Mouse (Mus musculus) heart, embryonic 10.5 days (tissue): ENCODE measurements around the gene Zdhhc20. TPM values are rescaled to one million over a fixed set of nuclear protein-coding genes. Genes with fewer than 3 reads are reported as not detected.
A peak's percentile ranks its signal among the peaks of the same experiment; 100 is the strongest.
"Not testable (repeated sequence)": the region's sequence is repeated elsewhere in the genome, so short reads cannot be mapped to it uniquely, and the experiment has no call there.

Source experiments
- DNase-seq: peaks from one replicate; pipeline ENCODE4 v3.0.0-alpha.2; 2017; ENCODE audit warnings: low spot score
- H3K27ac ChIP-seq: fragments of 300-500 bp; sonication (generic); 2 replicates; pipeline ENCODE4 v1.5.1; 2016; ENCODE audit warnings: mild to moderate bottlenecking
- H3K27me3 ChIP-seq: fragments of 300-500 bp; sonication (generic); 2 replicates; pipeline ENCODE4 v1.6.1; 2016; ENCODE audit warnings: mild to moderate bottlenecking; ENCODE audit not compliant: poor library complexity, insufficient read depth, severe bottlenecking
- H3K36me3 ChIP-seq: fragments of 300-500 bp; sonication (generic); 2 replicates; pipeline ENCODE4 v1.6.1; 2016; ENCODE audit warnings: mild to moderate bottlenecking, moderate library complexity
- H3K4me1 ChIP-seq: fragments of 300-500 bp; sonication (generic); 2 replicates; pipeline ENCODE4 v1.6.1; 2016; ENCODE audit warnings: mild to moderate bottlenecking
- H3K4me3 ChIP-seq: fragments of 300-500 bp; sonication (generic); 2 replicates; pipeline ENCODE4 v1.5.1; 2016; ENCODE audit warnings: mild to moderate bottlenecking, moderate library complexity
- H3K9me3 ChIP-seq: fragments of 300-500 bp; sonication (generic); 2 replicates; pipeline ENCODE4 v1.6.1; 2016; ENCODE audit warnings: mild to moderate bottlenecking, moderate library complexity
- WGBS: fragments of 180-500 bp; shearing (Covaris S2); methylation state at CpG from one replicate; pipeline ENCODE4 v1.1.7; 2016; 5-methylcytosine and 5-hydroxymethylcytosine counted together
- polyA plus RNA-seq: library from polyadenylated mRNA; unstranded; fragments of >200 nt; fragmentation: Nextera tagmentation; extraction: Ambion mirVana; gene quantifications from 2 replicates; pipeline ENCODE4 v1.2.1, GENCODE M21; 2016

The Zdhhc20 gene
- polyA plus RNA-seq, 1 experiment from 2014 or later = 52.1 TPM

GRCm38 (mm10) chr14:57911316-57911715, 21.2 kb upstream of the Zdhhc20 start:
- DNase-seq = no peak
- H3K4me1 ChIP-seq = no peaks in the 10 kb centered on the region
- WGBS = 74% methylated on average over 4 of the region's 4 CpGs
- H3K27me3 ChIP-seq = no peaks in the 10 kb centered on the region
- H3K4me3 ChIP-seq = no peak overlapping the region
- no peak overlapping the region for H3K27ac ChIP-seq
- peaks cover 14% of the 10 kb centered on the region for H3K36me3 ChIP-seq
- H3K9me3 ChIP-seq = no peaks in the 10 kb centered on the region

GRCm38 (mm10) chr14:57910501-57911068, 20.5 kb upstream of the Zdhhc20 start:
- H3K27ac ChIP-seq = peak overlapping the region; percentile 65; the same call in 1 of the 2 replicates

GRCm38 (mm10) chr14:57909297-57909696, 19.2 kb upstream of the Zdhhc20 start:
- no peak overlapping the region for H3K27ac ChIP-seq
- H3K36me3 ChIP-seq = no peaks in the 10 kb centered on the region
- WGBS = 67% methylated on average over 5 of the region's 5 CpGs
- H3K9me3 ChIP-seq = no peaks in the 10 kb centered on the region
- H3K4me1 ChIP-seq = no peaks in the 10 kb centered on the region
- H3K27me3 ChIP-seq = no peaks in the 10 kb centered on the region
- DNase-seq = no peak
- no peak overlapping the region for H3K4me3 ChIP-seq

More at GRCm38 (mm10) chr14:57910501-57911068, 20.5 kb upstream of the Zdhhc20 start:
- 23% methylated on average over 26 of the region's 26 CpGs for WGBS
- Histone ChIP-seq H3K9me3 (no peaks in the 10 kb centered on the region), H3K4me3 (peak overlapping the region; percentile 47), H3K27me3 (no peaks in the 10 kb centered on the region), H3K36me3 (peaks cover 6% of the 10 kb centered on the region), H3K4me1 (no peaks in the 10 kb centered on the region)
- DNase-seq = peak; percentile 94

- Histone ChIP-seq H3K27ac (no peak overlapping the region), H3K36me3 (no peaks in the 10 kb centered on the region), H3K4me3 (no peak overlapping the region), H3K27me3 (no peaks in the 10 kb centered on the region), H3K9me3 (no peaks in the 10 kb centered on the region), H3K4me1 (no peaks in the 10 kb centered on the region)
- WGBS = 72% methylated on average over 2 of the region's 2 CpGs
- no peak for DNase-seq
Observed at GRCm38 (mm10) chr14:57908431-57908830, 18.4 kb upstream of the Zdhhc20 start.

- 53% methylated on average over 1 of the region's 1 CpGs for WGBS
Observed at GRCm38 (mm10) chr14:57901998-57902397, 11.9 kb upstream of the Zdhhc20 start.

GRCm38 (mm10) chr14:57896882-57897281, 6.8 kb upstream of the Zdhhc20 start:
- Histone ChIP-seq H3K27me3 (no peaks in the 10 kb centered on the region), H3K27ac (no peak overlapping the region), H3K9me3 (no peaks in the 10 kb centered on the region), H3K4me1 (no peaks in the 10 kb centered on the region), H3K4me3 (no peak overlapping the region), H3K36me3 (no peaks in the 10 kb centered on the region)
- 93% methylated on average over 12 of the region's 12 CpGs for WGBS
- no peak for DNase-seq

More at GRCm38 (mm10) chr14:57901998-57902397, 11.9 kb upstream of the Zdhhc20 start:
- no peak for DNase-seq
- Histone ChIP-seq H3K27ac (no peak overlapping the region), H3K4me1 (no peaks in the 10 kb centered on the region), H3K9me3 (no peaks in the 10 kb centered on the region), H3K36me3 (no peaks in the 10 kb centered on the region), H3K27me3 (no peaks in the 10 kb centered on the region), H3K4me3 (no peak overlapping the region)

- not testable (repeated sequence) for H3K27ac ChIP-seq, H3K9me3 ChIP-seq, H3K27me3 ChIP-seq, DNase-seq, H3K4me3 ChIP-seq, H3K4me1 ChIP-seq, H3K36me3 ChIP-seq
- WGBS = 46% methylated on average over 8 of the region's 8 CpGs
Observed at GRCm38 (mm10) chr14:57896088-57896871, 6.2 kb upstream of the Zdhhc20 start.

GRCm38 (mm10) chr14:57894346-57894745, 4.3 kb upstream of the Zdhhc20 start:
- no peak overlapping the region for H3K4me3 ChIP-seq
- H3K9me3 ChIP-seq = no peaks in the 10 kb centered on the region
- DNase-seq = no peak
- no peaks in the 10 kb centered on the region for H3K27me3 ChIP-seq
- H3K4me1 ChIP-seq = peaks cover 4% of the 10 kb centered on the region; the same call in 1 of the 2 replicates
- 0 out of 2 replicates have a peak, but pooled peaks cover 3% of the 10 kb centered on the region for H3K36me3 ChIP-seq
- H3K27ac ChIP-seq = no peak overlapping the region
- 86% methylated on average over 2 of the region's 2 CpGs for WGBS

GRCm38 (mm10) chr14:57892961-57893360, 2.9 kb upstream of the Zdhhc20 start:
- no peaks in the 10 kb centered on the region for H3K27me3 ChIP-seq
- H3K36me3 ChIP-seq = 0 out of 2 replicates have a peak, but pooled peaks cover 3% of the 10 kb centered on the region
- no peak overlapping the region for H3K4me3 ChIP-seq
- H3K9me3 ChIP-seq = no peaks in the 10 kb centered on the region
- WGBS = 92% methylated on average over 1 of the region's 1 CpGs
- no peak overlapping the region for H3K27ac ChIP-seq
- no peak for DNase-seq
- H3K4me1 ChIP-seq = peaks cover 7% of the 10 kb centered on the region

- Histone ChIP-seq H3K27ac (peak overlapping the region; percentile 92), H3K4me3 (peak overlapping the region; percentile 79), H3K27me3 (no peaks in the 10 kb centered on the region), H3K36me3 (0 out of 2 replicates have a peak, but pooled peaks cover 3% of the 10 kb centered on the region), H3K4me1 (peaks cover 9% of the 10 kb centered on the region), H3K9me3 (no peaks in the 10 kb centered on the region)
- no peak for DNase-seq
- whole genome bisulfite sequencing = under 1% methylated on average over 37 of the region's 37 CpGs
Observed at GRCm38 (mm10) chr14:57889541-57890010, 500 bp downstream of the Zdhhc20 start.

GRCm38 (mm10) chr14:57887171-57887570, 2.9 kb downstream of the Zdhhc20 start:
- Histone ChIP-seq H3K36me3 (0 out of 2 replicates have a peak, but pooled peaks cover 3% of the 10 kb centered on the region), H3K4me3 (no peak overlapping the region), H3K27ac (no peak overlapping the region), H3K9me3 (no peaks in the 10 kb centered on the region), H3K4me1 (peaks cover 16% of the 10 kb centered on the region), H3K27me3 (no peaks in the 10 kb centered on the region)
- DNase-seq = no peak
- WGBS = 71% methylated on average over 8 of the region's 8 CpGs

- Histone ChIP-seq H3K4me1 (peaks cover 24% of the 10 kb centered on the region), H3K4me3 (no peak overlapping the region), H3K27me3 (no peaks in the 10 kb centered on the region), H3K27ac (no peak overlapping the region), H3K9me3 (no peaks in the 10 kb centered on the region), H3K36me3 (0 out of 2 replicates have a peak, but pooled peaks cover 3% of the 10 kb centered on the region)
- DNase-seq = no peak
- 80% methylated on average over 2 of the region's 2 CpGs for WGBS
Observed at GRCm38 (mm10) chr14:57886032-57886431, 4.0 kb downstream of the Zdhhc20 start.

GRCm38 (mm10) chr14:57883341-57883740, 6.7 kb downstream of the Zdhhc20 start:
- no peak for DNase-seq
- Histone ChIP-seq H3K9me3 (no peaks in the 10 kb centered on the region), H3K27me3 (no peaks in the 10 kb centered on the region), H3K36me3 (no peaks in the 10 kb centered on the region), H3K27ac (no peak overlapping the region), H3K4me1 (peaks cover 20% of the 10 kb centered on the region), H3K4me3 (no peak overlapping the region)
- WGBS = 81% methylated on average over 3 of the region's 3 CpGs
